Mouse (Mus musculus) central nervous system, embryonic 11.5 days (tissue): ENCODE data around the gene Lrrk2. TPM values are rescaled to one million over a fixed set of nuclear protein-coding genes. Genes with fewer than 3 reads are reported as not detected.

ENCODE experiments used
- polyA plus RNA-seq: library from polyadenylated mRNA; depleted of rRNA; stranded (reverse); fragments of >200 nt; gene quantifications from 2 replicates; pipeline ENCODE4 v1.2.3, GENCODE M21; 2012; rRNA removed

Lrrk2 gene
- 3.4 and 5.1 TPM in 2 replicates for polyA plus RNA-seq

DNA sequence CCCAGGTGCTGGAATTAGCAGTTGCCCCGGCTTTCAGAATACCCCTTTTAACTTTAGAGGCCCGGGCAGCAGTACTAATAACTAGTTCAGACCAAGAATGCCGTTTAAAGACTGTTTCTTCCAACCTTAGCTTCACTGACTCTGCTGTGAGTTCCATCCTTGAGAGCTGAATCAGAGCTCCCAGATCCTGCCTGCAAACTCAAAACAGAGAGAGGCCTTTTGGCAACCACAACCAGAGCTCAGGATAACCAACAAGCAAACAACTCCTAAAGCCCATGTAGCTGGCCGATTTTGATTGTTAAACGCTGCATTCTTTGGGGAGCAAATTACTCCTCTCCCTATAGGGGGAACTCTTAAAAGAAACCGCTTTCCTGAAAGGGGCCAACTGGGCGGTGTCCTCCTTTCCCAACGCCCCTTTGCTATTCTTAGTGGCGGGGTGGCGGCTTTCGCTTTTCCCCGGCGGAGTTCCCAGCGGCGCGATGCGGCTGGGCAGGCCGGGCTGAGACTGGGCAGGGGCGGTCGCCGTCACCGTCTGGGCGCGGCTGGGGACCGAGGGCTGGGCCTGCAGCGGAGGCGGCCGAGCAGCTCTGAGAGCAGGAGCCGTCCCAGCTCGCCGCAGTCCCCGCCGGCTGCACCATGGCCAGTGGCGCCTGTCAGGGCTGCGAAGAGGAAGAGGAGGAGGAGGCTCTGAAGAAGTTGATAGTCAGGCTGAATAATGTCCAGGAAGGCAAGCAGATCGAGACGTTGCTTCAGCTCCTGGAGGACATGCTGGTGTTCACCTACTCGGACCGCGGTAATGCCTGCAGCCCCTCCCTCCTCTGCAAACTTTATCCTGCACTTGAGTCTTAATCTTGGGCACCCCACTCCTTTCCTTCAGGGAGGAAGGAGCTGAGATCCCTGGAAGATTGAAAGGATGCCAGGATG lies at the start of gene Lrrk2:
Gene Lrrk2 (plus strand): TSS at position 531 of the 924 bp plus-strand sequence.

DNA sequence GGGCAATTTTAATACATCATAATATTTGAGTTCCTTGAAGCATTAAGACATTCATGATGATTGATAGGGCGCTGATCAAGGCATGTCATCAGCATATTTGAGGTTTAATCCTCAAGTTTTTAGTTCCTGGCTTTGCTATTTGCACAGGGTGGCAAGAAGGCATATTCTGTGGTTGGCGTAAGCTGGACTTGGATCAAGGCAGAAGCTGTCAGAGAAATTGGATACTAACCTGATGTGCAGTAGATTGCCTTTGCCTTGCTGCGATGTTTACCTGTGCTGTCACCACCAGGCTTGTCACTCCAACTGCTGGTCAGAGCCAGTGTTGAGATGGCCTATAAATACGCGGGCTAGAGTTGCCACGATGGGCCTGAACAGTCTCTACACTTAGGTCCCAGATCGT lies 165.0 kb downstream of the Lrrk2 start, which contains the start of gene Smgc:
Gene Smgc (plus strand): TSS at position 301 of the 400 bp plus-strand sequence.

Other genes starting within 250 kb of the Lrrk2 start
- gene Slc2a13, start 99.9 kb upstream of the Lrrk2 start, polyA plus RNA-seq: 1.3 and 2.3 TPM in 2 replicates
- 0.07 TPM in 1 of 2 replicates, not detected in the other for gene Smgc, start 165.1 kb downstream of the Lrrk2 start, polyA plus RNA-seq